Mouse (Mus musculus) fibroblast of lung, adult 2 months (primary cell): Measurements from ENCODE around the gene Sde2.
"Not testable (repeated sequence)": the region's sequence is repeated elsewhere in the genome, so short reads cannot be mapped to it uniquely, and the experiment has no call there.

ENCODE experiments used
- DNase-seq: peaks from one replicate; pipeline ENCODE4 v3.0.0-alpha.2; 2011; ENCODE audit warnings: low read depth

Gene Sde2

GRCm38 (mm10) chr1:180835273-180836015 lies 15.5 kb upstream of the Sde2 start:
- no peak for DNase-seq

DNA sequence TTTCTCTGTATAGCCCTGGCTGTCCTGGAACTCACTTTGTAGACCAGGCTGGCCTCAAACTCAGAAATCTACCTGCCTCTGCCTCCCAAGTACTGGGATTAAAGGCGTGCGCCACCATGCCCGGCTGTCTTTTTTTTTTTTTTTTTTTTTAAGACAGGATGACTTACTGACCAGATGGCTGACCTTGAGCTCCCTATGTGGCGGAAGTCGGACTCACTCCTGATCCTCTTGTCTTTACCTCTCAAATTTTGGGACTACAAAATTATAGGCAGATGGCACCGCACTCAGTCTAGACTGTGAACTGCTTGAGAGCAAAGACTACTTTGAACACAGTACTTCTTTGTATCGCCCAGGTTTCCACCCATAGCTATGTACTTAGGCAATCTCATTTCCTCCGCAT lies 14.5 kb upstream of the Sde2 start:
- DNase-seq = not testable (repeated sequence)

DNA sequence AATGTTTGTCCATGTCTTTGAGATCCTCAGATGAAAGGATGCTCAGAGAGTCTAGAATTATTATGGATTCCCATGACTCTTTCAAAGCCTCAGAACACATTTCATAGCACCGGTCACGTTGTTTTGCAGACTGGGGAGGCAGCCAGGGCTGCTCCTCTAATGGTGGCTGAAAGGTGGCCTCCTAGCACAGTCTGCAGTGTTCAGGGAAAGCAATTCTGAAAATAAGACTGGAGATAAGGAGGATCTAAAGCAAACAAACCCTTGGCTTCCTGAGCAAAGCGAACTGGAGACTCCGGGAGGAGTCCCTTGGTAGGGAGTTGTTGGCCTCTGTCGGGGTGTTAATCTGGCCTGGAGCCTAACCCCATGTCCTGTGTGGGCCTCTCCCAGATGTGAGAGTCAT lies 13.7 kb upstream of the Sde2 start:
- no peak for DNase-seq

DNA sequence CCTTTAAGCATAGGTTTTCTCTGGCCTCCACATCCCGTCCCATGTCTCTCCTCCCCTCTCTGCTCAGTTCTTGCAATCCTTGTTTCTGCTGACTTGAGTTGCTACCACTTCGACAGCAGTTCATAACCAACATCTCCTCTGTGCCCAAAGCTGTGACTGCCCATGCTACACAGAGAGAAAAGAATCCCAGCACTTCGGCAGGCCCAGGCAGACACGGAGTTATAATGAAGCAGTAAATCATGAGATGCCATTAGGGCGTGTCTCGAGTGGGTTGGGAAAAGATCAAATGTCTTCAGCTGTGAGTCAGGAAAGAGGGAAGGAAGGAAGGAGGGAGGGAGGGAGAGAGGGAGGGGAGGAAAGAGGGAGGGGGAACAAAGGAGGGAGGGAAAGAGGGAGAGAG lies 12.9 kb upstream of the Sde2 start:
- peak; percentile 28 for DNase-seq

GRCm38 (mm10) chr1:180839201-180839910 lies 11.6 kb upstream of the Sde2 start:
- DNase-seq = no peak

DNA sequence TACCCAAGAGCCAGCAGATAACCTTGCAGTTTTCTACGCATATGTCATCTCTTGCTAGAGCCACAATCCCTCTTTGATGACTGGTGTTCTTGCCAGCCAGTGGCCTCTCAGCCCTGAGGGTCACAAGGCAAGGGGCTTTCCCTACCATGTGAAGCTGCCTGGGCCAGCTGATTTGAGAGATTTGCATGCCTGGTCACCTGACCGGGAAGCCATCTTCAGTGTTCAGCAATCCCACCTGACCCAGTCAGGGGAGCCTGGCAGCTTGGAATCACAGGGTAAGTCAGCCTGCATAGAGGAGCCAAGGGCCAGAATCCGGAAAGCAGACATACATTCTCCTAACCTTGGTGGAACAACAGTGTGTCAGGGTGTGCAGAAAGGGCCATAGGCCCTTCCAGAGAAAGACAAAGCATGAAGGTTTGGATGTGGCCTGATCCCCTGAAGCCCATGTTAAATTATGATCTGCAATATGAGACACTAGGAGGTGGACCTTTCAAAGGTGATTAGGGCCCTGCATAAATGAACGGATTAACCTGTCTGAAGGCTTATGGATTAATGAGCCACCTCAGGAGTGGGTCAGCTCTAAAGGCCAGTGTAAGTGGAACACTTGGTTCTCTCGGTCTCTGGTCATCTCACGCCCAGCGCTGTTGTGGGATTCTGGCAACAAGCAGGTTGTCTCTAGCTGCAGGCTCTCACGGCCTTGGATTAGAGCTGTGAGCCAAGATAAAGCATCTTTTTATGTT lies 9.2 kb upstream of the Sde2 start:
- no peak for DNase-seq

DNA sequence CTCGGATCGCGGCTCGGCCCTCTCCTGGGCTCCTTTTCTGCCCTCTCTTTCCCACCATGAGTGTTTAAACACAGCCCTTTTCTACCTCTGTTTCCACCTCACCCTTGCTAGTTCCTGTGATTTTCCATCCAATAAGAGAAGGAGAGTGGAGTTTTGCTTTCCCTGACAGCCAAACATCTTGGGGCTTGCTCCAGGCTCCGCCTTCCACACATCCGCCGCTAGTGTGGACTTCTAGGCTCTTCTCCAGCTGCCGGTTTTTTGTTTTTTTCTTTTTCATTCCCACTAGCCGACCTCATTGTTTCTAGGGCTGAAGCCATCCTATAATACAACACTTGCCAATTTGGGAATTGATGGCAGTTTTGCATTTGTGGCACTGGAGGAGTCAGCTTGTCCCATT lies 2.8 kb upstream of the Sde2 start:
- peak; percentile 73 for DNase-seq

DNA sequence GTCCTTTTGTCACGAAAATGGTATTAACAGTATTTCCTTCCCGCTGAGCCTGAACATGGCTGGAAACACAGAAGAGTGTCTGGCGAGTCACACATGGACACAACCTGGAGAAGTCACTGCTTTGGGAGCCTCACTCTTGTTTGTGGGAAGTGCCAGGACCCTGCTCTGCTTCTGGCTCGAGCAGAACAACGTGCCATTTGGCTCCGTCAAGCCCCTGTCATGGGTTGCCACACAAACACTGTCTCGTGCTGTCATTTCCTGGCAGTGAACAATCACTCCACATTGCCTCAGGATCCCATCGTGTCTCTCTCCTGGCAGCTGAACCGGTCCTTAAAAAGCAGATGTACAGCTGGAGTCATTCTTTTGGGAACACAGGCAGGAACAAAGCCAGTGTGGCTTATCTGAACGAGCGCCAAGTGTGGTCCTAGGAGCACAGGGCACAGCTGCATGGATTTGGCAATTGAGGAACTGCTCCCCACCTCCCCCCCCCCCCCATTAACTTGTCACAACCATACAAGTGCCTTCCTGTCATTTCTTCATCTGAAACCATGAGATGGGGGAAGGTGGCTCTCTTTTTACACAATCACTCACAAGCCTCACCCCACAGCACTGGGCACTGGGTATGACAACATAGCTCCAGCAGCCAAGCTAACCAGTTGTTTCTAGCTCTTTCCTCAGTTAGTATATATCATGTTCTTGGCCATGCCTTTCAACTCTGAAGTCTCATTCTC lies 2.3 kb upstream of the Sde2 start:
- DNase-seq = no peak

DNA sequence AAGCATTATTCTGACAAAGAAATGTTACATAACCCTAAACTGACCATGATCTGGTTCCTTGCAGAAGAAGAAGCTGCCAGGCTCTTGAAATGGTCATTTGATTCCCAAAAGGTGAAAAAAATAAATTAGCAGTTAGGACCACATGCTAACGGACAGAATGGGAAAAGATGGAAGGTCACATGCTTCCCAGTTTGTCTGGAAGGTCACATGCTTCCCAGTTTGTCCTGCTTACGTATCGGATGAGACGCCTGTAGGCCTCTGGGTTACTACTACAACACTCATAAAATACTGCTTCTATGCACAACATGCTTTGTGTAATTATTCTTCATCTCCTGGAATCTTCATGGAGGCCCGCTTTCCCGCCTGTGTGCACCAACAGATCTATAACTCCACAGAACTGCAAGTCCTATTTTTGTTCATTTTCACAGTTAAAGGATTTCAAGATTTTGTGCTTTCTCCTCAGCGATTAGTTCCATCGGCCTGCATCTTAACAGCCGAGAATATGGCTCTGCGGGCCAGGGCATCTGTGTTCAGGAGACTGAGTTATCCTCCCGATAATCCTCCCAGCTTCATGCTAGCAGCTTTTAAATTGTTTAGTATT lies 1.1 kb upstream of the Sde2 start:
- DNase-seq = no peak

GRCm38 (mm10) chr1:180858763-180859162 lies 7.8 kb downstream of the Sde2 start:
- no peak for DNase-seq

GRCm38 (mm10) chr1:180860030-180860429 lies 9.1 kb downstream of the Sde2 start:
- DNase-seq = no peak

DNA sequence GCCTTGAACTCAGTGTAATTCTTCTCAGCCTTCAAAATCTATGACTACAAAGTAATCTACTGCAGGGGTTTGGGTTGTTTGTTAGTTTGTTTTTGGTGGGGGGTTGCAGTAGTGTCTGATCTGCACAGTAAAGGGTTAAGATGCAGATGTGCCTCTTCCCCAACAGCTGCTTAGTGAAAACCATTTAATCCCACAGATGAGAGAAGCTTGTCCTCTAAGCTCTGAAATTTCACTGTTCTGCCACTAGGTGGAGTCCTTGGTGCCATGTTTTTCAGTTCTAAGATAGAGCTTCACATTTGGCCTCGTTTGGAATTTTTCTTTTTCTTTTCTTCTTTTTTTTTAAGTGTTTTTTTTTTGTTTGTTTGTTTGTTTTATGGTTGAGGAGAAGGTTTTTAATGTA lies 12.7 kb downstream of the Sde2 start:
- DNase-seq = no peak

DNA sequence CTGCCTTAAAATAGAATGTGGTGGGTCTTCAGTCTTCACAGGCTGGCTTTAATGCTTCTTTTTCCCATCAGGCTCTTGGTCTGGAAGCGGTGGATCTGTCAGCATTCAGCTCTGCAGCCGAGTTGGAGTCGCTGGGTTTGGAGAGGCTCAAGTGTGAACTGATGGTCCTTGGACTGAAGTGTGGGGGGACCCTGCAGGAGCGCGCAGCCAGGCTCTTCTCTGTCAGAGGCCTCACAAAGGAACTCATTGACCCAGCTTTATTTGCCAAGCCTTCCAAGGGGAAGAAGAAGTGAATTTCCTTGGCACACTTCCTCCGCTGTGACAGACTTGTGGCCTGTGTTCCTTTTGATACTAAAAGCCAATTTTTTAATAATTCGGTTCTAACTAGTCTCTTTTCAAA lies 15.1 kb downstream of the Sde2 start:
- DNase-seq = no peak

DNA sequence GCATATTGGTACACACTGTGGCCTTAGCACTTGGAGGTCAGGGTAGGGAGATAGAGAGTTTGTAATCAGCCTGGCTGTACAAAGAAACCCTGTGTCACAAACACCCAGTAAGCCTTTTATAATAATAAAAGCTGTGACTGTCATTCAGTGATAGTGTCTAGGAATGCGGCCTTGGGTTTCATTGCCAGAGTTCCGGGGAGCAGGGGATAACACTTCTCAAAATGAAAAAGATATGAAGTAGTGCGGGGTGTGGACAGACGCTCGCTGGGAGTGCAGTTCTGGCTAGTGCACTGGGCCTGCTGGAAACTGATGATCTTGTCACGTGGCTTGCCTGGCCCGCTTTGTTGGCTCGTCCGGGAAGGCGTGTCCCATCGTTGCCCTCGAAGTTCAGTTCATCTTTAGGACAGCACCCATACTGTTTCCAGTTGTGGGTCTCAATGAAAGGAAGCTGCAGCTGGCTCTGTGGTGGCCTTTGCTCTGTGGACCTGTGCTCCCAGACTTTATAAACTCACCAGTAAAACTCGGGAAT lies 19.3 kb downstream of the Sde2 start:
- DNase-seq = no peak

DNA sequence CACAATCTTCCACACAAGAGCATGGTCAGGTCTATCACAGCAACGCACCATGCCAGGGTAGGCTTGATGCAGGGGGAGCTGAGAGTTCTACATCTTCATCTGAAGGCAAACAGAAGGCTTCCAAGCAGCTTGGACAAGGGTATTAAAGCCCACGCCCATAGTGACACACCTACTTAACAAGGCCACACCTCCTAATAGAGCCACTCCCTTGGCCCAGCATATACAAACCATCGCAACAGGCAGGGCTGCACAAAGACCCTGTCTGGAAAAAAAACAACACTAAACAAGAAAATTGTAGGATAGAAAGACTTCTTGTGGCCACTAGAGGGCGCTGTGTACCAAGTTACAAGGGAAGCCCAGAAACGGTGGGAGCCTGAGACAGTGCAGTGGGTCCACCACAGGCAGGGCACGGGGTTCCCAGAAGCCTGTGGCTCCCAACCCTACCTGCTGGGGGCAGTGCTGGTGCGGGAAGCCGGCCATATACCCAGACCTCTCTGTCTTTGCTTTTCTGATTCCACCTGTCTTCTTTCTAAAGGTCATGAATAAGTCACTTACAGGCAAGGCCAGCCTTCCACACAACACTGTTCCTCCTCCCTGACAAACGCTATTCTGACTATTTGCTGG lies 23.0 kb downstream of the Sde2 start:
- DNase-seq = no peak

DNA sequence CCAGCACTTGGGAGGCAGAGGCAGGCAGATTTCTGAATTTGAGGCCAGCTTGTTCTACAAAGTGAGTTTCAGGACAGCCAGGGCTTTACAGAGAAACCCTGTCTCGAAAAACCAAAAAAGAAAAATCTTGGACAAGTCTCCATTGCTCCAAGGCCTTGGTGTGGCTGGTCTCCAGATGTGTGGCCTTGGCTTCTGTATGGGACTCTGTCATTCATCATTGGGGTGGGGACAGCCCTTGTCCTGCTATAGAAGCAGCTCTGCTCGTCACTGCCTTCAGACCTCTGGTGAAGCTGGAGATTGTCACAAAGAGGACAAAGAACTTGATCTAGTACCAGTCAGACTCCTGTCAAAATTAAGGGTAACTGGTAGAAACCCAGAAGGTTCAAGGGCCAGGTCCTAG lies 23.7 kb downstream of the Sde2 start:
- no peak for DNase-seq

GRCm38 (mm10) chr1:180875126-180875525 lies 24.2 kb downstream of the Sde2 start:
- DNase-seq = no peak

DNA sequence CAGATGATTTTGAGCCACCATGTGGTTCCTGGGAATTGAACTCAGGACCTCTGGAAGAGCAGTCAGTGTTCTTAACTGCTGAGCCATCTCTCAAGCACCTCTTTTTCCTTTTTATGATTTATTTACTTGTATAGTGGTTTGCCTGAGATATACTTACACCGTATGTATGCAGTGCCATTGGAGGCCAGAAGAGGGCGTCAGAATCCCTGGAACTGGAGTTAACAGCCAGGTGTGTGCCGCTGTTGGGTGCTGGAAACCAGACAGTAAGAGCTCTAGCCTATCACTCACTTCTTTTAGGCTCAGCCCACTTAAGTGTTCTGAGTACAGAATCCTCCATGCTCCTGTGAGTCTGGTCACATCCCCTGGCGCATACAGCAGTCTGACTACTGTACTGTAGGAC lies 26.5 kb downstream of the Sde2 start:
- DNase-seq = no peak

- no peak for DNase-seq
Observed at GRCm38 (mm10) chr1:180881768-180882167, 30.8 kb downstream of the Sde2 start.

DNA sequence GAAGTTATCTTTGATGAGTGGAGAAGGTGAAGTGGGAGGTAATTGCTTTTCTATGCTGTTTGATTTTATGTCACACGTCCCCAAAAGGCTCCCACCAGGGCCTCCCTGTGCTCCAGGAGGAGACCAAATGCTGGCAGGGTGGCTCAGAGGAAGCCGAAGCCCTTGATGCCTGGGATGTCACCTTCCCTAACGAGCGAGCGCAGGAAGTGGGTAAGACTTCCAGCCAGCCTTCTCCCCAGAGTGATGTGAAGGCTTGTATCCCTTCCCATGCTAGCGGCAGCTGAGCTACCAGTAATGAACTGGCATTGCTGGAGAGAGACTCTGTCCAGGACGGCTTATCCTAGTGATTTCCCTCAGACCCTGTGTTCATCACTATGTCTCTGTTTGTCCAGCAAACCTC lies 32.8 kb downstream of the Sde2 start:
- DNase-seq = no peak

GRCm38 (mm10) chr1:180884484-180884883 lies 33.6 kb downstream of the Sde2 start:
- no peak for DNase-seq
